Mouse (Mus musculus) R1 (cell line): Measurements from ENCODE around the gene Gm16434.
"Not testable (repeated sequence)": the region's sequence is repeated elsewhere in the genome, so short reads cannot be mapped to it uniquely, and the experiment has no call there.

ENCODE experiments used
- DNase-seq: peaks from one replicate; pipeline ENCODE4 v3.0.0-alpha.2; 2018; ENCODE audit warnings: low read depth, low spot score

Gm16434 gene

GRCm38 (mm10) chr14:7194440-7194839 is at the start of gene Gm16434:
Gene Gm16434 (minus strand): TSS chr14:7194540.
- DNase-seq = not testable (repeated sequence)

GRCm38 (mm10) chr14:7243498-7243897 is 49.2 kb upstream of the Gm16434 start:
- DNase-seq = peak; percentile 54

- DNase-seq = peak; percentile 4
Measured at GRCm38 (mm10) chr14:7200070-7200469, 5.7 kb upstream of the Gm16434 start.

- peak; percentile 1 for DNase-seq
Measured at GRCm38 (mm10) chr14:7174483-7174971, 19.8 kb downstream of the Gm16434 start, which contains the start of gene Gm3512. Gene Gm3512 (minus strand): TSS chr14:7174533.
